Mouse (Mus musculus): ENCODE data around the gene Zbtb42.
A peak's percentile ranks its signal among the peaks of the same experiment; 100 is the strongest.

The Zbtb42 gene

GRCm38 (mm10) chr12:112661851-112662250 lies 16.8 kb upstream of the Zbtb42 start:
- DNase-seq = no peak

DNA sequence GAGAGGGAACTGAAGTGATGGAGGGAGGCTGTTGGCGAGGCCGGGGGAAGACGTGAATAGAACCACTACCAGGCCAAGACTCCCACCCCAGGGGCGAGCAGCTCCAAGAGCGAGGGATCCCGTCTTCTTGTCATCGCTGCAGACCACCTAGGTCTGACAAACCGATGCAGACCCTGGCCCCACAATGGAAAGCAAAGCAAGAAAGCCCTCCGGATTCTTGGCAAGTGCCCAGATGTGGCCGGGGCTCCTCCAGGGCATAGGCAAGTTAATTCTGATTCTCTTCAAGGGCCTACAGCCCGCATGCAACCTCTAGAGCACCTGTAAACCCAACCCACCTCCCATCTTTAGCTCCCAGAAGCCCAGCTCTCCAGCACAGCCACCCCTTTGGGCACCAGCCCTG lies 15.3 kb upstream of the Zbtb42 start:
- no peak for DNase-seq

- no peak for DNase-seq
Measured at GRCm38 (mm10) chr12:112663716-112664115, 14.9 kb upstream of the Zbtb42 start.

DNA sequence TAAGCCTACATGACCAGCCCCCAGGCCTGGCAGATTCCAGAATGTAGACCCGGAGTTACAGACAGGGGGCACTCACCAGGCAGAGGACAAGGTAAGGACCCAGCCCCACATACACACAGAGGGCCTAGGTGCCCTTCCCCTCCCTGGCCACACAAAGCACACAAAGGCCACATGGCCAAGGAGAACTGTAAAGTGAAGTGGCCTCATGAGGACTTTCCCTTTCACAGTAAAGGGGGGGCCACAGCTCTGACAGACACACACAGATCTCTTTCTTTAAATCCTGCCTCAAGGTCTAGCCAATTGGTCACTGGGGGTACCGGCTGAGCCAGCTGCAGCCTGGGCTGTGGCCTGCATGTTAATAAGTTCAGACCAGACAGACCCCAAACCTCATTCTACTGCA lies 14.5 kb upstream of the Zbtb42 start:
- peak; percentile 45 for DNase-seq

GRCm38 (mm10) chr12:112664656-112665055 lies 14.0 kb upstream of the Zbtb42 start:
- DNase-seq = no peak

DNA sequence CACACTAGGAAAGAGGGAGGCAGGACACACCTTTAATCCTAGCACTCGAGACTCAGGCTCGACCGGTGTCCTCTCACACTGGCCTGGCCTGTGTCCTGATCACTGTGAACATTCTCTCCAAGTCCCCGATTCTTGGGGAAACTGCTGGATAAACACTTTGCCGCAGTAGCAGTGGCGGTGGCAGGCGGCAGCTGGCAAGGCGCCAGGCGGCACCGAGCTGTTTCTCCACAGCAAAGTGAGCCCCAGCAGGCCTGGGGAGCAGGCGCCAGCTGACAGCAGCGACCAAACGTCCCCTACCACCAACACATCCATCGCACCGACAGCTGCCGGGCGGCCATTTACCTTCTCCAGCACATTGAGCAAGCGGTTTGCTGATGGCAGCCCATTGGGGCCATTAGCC lies 13.2 kb upstream of the Zbtb42 start:
- DNase-seq = peak; percentile 34

- DNase-seq = no peak
Measured at GRCm38 (mm10) chr12:112665881-112666544, 12.6 kb upstream of the Zbtb42 start.

GRCm38 (mm10) chr12:112667619-112668297 lies 10.9 kb upstream of the Zbtb42 start:
- DNase-seq = no peak

DNA sequence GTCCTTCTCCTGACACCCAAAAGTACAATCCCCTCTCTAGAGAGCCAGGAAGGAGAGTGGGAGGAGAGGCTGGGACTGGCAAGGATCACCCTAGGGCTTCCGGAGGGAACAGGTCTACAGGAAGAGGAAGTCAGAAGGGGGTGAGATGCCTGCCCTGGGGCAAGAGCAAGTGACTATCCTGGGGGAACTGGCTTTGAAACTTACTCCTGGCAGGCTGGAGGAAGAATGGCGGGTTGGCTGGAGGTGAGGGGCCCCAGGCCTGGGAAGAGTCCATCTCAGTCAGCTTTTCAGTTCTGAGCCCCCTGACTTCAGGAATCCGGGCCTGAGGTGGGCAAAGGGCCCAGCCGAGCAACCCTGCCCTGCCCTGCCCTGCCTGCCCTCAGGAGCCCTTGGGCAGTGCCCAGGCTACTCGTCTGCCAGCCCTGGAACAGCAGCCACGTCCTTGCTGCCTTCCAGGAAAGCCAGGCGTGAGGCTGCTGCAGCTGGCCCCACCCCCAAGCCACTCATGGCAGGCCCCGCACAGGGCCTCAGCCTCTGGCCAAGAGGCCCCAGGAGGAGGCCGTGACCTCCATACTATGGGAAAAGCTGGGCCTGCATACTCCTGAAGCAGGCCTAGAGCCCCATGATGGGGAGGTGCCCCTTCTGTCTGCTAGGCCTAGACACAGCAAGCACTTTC lies 7.8 kb upstream of the Zbtb42 start:
- DNase-seq = peak; percentile 39

GRCm38 (mm10) chr12:112671891-112672290 lies 6.7 kb upstream of the Zbtb42 start:
- peak; percentile 32 for DNase-seq

- peak; percentile 64 for DNase-seq
Measured at GRCm38 (mm10) chr12:112672744-112673575, 5.7 kb upstream of the Zbtb42 start.

GRCm38 (mm10) chr12:112673576-112674091 lies 5.0 kb upstream of the Zbtb42 start:
- DNase-seq = peak; percentile 68

DNA sequence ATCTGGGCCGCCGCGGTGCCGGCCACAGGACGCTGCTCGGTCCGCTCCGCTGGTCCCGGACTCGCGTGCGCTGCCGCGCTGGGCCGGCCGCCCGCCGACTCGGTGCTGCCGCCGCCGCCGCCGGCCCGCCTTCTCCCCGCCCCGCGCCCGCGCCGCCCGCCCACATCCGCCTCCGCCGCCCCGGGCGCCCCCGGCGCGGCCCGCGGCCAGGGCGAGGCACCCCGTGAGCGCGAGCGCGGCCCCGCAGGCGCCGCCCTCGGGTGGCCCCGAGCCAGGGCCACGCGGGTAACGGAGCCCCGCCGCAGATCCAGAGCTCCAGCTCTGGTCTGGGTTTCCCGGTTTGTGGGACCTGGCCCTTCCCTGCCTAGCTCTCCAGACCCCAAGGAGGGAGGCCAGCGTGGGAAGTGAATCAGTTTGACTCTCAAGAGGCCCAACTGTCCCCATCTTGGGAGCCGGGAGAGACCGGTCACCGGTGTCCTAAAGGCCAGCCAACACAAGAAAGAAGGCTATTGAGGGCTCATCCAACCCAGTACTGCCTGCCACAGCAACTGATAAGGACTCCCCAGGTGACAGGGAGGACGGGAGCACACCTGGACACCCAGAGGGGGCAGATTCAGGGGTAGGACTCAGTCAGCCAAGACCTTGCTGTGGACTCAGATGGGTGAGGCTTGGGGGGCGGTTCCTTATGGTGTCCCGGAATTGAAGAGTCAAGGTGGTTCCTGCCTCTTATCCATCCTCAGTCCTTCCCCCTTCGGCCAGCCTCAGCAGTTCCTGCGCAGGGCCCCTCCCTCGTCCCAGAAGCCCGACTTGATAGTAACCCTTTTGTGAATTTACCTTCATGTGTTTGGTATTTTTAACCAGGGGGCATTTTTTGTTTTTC lies 4.3 kb upstream of the Zbtb42 start, which contains the start of gene Akt1:
Gene Akt1 (minus strand): TSS at position 753 of the 880 bp plus-strand sequence.
- peak; percentile 72 for DNase-seq

DNA sequence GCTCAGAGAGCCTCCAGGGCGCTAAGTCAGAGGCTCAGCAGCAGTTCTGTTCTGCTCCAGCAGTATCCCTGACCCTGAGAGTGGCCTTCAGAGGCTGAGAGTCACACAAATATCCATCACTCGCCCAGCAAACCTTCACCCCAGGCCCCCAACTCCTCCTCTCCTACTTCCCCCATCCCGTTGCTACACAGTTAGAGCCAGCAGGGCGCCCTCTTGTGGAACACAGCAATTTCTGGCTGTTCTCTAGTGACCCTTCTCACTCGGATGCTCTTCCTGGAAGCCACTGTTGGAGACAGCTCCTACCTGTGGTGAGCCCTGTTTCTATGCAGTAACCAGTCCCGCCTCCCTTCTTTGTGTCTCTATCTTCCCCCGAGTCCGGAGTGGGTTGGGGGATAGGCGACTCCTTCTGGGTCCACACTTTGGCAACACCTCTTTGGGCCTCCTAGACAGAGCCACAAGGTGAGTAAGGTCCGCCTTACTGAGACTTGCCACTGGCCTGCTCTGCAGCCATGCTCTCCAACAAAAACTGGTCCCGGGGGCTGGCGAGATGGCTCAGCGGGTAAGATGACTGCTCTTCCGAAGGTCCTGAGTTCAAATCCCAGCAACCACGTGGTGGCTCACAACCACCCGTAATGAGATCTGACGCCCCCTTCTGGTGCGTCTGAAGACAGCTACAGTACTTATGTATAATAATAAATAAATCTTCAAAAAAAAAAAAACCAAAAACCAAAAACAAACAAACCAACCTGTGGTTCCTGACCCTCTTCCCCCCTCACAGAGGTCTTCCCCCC lies 3.2 kb upstream of the Zbtb42 start:
- peak; percentile 93 for DNase-seq

GRCm38 (mm10) chr12:112677076-112677475 lies 1.6 kb upstream of the Zbtb42 start:
- no peak for DNase-seq

- no peak for DNase-seq
Measured at GRCm38 (mm10) chr12:112677943-112678554, 579 bp upstream of the Zbtb42 start.

GRCm38 (mm10) chr12:112679027-112679996 lies 684 bp downstream of the Zbtb42 start:
- peak; percentile 53 for DNase-seq

DNA sequence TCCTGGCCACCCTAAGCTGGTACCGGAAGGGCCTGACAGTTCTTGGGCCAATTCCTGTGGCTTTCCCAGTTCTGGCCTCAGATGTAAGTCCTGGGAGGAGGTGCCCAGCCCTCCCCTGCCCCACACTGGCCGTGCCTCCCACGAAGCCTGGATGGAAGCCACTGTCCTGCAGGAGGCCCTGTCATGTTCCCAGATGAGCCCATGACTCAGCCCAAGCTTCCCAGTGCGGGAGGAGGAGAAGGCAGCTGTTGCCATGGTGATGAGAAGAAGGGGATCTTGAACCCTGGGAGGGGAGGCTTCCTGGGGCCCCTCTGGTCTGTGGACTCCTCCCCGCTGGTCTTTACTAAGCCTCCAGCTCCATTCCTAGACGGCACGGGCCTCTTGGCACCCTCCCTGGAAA lies 4.7 kb downstream of the Zbtb42 start:
- DNase-seq = no peak

DNA sequence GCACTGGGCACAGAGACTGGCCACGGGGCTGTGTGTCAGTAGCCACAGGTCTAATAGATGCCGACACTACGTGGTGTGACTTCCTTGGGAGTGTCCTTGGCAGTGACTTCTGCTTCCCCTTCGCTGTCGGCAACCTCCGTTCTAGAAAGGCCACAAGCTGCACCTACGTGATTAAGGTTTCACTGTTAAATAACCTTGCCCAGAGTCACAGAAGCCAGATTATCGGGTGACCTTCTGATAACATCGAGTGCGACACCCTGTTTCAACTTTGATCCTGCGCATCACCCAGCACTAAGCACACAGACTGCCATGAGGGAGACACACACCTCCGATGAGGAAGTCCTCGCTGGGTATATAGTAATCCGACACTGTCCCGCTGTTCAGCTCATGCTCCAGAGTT lies 9.8 kb downstream of the Zbtb42 start:
- no peak for DNase-seq

Measured in embryo, embryonic 11 days (tissue).